Mouse (Mus musculus) c-Kit-positive CD71-positive TER-119-negative erythroid progenitor cells, embryonic 14.5 days (primary cell): ENCODE measurements at regions not wholly inside any gene's neighbourhood (a gene's known extent, or its start where the extent isn't known, plus 50 kb on each side); places are given as distances from the start of the nearest gene placed in this dataset.

Source experiments
- DNase-seq: peaks from one replicate; pipeline ENCODE4 v3.0.0-alpha.2; 2013; ENCODE audit warnings: low read depth

- DNase-seq = no peak
These were observed 172.0 kb downstream of the Dcdc2c start for GRCm38 (mm10) chr12:28380203-28380602.

GRCm38 (mm10) chr12:28377968-28378367 is 174.2 kb downstream of the Dcdc2c start:
- DNase-seq = no peak

GRCm38 (mm10) chr12:28377373-28377772 is 174.8 kb downstream of the Dcdc2c start:
- no peak for DNase-seq

DNA sequence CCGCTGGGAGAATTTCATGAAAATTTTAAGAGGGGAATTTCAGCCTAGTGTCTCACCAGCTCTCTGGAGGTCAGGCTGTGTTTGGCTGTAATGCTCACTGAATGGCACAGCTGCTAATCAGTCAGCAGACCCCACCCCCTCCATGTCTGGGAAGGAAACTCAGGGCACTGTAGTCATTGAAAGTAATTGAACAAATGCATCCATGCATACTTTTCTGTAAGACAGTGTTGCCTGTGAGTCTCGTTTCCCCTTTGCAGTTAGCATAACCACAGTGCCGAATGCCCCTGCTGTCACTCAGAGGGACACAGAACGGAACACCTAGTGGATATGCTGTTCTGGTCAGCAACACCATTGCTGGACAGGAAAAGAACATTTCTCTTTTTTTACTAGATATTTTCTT is 175.4 kb downstream of the Dcdc2c start:
- no peak for DNase-seq

- DNase-seq = no peak
These were observed 186.9 kb downstream of the Dcdc2c start for GRCm38 (mm10) chr12:28365304-28365703.

DNA sequence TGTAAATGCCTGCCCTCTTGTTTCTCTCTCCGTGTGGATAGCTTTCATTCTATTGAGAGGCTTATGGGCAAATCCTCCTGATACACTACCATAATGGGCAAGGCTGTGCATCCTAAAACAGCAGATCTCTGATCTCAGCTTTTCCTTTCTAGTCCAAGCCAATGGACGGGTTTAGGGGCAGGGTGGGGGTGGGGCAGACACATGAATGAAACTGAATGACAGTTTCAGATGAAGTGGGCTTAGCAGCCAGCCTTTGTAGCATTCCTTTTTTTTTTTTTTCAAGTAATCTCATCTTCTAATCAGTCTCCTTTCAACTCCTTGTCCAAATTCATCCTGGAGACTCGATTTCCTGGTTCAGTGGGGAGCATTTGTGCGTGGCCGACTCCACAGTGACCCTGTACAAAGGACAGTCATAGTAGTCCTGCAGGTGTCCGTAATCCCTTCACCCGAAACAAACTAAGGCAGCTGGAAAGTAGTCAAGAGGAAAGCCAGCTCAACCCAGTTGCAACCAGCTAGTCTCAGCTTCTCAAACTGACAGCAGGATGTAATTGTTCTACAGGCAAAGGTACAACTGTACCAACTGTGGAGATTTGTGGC is 193.4 kb downstream of the Dcdc2c start:
- no peak for DNase-seq

- no peak for DNase-seq
These were observed 194.4 kb downstream of the Dcdc2c start for GRCm38 (mm10) chr12:28357764-28358163.

DNA sequence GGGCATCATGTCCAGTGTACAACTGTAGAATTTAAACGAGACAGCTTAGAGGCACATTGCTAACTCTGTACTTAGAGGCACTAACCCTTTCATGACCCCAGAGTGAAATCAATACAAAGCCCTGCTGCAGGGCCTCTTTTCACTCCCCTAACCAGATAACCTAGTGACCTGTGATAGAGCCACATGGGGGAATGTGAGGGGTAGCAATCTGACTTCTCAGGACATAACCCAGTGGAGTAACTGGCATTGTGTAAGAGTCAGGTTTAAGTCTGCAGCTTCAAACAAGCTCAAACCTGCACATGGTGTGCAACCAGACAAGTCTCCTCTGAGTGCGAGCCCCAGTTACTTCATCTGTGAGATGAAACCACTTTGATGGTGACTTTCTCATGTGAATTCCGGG is 199.1 kb downstream of the Dcdc2c start:
- DNase-seq = no peak

DNA sequence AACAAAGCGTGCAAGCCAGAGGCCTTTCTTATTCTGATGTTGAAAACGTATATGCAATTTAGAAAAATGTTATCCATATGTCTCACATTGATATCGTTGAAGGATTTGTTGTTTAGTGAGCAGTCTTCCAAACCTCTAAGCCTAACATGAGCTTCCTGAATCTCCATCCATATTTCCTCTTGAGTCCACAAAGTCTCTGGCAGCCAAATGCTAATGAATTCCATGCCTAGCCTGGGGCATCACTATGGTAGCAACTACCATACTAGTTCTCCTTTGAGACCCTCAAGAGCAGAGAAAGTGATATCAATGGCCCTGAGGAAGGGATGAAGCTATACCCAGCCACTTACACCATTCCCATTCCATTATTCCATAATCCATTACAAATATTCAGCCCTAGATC is 199.6 kb downstream of the Dcdc2c start:
- DNase-seq = no peak

DNA sequence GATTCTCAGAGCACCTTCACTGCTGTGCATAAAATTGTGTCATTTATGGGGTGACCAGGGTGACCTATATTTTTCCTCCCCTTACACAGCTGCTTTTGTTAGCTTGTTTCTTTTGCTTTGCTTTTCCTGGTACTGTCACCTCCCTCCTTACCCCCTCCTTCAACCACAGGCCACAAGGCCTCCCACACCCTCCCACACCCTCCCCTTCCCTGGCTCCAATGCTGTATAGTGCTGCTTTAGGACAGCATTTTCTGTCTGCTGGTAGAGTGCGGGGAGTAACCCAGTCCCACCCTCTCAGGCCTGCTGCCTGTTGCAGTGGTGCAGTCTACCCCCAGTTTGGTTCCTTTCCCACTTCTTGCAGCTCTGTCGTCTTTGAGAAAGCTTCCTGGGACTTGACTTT is 209.5 kb downstream of the Dcdc2c start:
- no peak for DNase-seq

DNA sequence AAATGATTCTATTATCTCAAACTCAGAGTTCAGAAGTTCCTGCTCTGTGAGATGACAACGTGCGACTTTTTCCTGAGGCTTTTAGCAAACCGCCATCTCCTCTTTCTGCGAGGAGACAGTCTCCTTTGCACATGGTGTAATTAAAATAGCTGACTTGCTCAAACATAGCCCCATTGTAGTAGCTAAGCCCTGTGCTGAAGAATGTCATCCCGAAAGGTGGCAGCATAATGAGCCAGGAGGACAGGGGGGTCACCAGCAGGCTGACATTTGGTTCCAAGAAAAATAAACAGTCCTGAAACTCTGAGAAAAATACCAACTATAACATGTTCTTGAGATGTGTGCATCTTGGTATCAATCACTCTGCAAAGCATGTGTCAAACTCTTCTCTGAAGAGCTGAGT is 219.6 kb downstream of the Dcdc2c start:
- no peak for DNase-seq

GRCm38 (mm10) chr12:28331843-28332242 is 220.4 kb downstream of the Dcdc2c start:
- DNase-seq = no peak

GRCm38 (mm10) chr12:28323659-28324058 is 228.5 kb downstream of the Dcdc2c start:
- DNase-seq = no peak

GRCm38 (mm10) chr12:28309226-28309625 is 243.0 kb downstream of the Dcdc2c start:
- DNase-seq = no peak

- no peak for DNase-seq
These were observed 250.1 kb downstream of the Dcdc2c start for GRCm38 (mm10) chr12:28302038-28302581.

GRCm38 (mm10) chr12:28288376-28288896 is 263.8 kb downstream of the Dcdc2c start:
- no peak for DNase-seq

DNA sequence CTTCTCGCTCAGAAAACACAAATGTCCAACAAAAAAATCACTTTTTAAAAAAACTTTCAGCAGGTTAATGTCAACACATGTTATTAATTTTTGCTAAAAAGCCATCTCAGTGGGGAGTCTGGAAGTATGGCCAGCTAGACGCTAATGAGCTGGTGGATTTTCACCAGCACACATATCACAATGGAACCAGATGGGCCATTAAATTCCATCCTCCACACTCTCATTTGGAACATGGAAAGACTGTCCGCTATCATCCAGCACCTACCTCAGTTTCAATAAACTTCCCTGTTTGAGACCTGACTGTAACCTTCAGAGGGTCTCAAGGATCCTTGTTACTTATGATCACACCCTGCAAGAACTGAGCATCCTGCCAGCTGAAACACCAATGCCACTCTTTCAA is 296.7 kb downstream of the Dcdc2c start:
- DNase-seq = no peak

DNA sequence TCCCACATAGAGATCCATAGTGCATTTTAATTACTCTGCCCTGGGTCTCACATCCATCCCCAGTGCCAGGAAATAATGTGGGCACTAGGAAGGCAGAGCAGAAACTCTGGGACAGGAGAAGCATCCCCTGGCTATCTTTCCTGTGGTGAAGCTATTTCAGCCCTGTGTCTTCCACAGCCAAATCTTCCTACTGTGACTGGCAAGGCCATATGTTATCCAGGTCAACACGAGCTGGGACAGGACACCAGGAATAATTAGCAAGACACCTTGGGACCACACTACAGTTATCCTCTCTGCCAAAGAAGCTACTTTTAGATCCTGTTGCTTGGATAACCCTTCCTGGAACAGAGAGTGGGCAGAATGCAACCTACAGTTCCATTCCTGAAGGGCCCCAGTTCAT is 301.7 kb downstream of the Dcdc2c start:
- no peak for DNase-seq

- no peak for DNase-seq
These were observed 303.4 kb downstream of the Dcdc2c start for GRCm38 (mm10) chr12:28248749-28249148.

- no peak for DNase-seq
These were observed 303.9 kb downstream of the Dcdc2c start for GRCm38 (mm10) chr12:28248287-28248686.

DNA sequence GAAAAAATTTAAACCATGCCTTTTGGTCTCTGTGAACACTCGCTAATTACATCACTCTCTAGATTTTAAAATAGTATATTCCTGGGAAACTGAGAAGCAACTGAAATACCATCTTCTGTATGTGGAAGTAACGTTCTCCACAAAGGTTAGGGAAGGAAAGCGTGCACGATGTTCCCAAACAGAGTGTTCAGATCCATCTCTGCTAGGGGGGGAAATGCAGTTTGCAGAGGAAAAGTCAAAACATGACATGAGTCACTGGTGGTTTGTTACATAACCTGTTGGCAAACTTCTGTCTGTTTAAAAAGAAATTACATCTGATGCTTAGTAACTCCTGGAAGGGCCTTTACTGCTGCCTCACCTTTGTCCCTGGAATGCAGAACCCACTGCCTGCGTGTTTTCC is 314.2 kb downstream of the Dcdc2c start:
- no peak for DNase-seq

GRCm38 (mm10) chr12:28237041-28237440 is 315.2 kb downstream of the Dcdc2c start:
- DNase-seq = no peak

DNA sequence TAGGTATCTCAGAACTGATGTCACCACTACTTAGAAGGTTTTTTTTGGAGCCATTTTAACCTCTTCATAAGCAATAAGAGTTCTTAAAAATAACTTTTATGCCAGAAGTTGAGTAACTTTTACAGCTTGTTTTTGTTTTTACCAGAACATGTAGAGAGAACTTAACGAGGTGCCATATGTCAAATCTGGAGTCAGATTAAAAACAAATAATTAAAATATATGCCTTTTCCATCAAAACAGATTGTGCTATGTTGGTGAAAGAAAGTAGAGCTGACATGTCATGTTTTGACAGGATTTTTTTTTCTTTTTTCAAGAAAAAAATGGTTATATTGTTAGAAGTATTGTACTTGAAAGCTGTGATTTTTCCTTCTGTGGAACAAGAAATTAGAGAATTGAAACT is 349.4 kb downstream of the Dcdc2c start:
- DNase-seq = no peak

- DNase-seq = no peak
These were observed 365.5 kb downstream of the Dcdc2c start for GRCm38 (mm10) chr12:28186695-28187094.
